Comparison of ENCODE assay signal across 11 mouse cellular contexts in the genomic region with DNA sequence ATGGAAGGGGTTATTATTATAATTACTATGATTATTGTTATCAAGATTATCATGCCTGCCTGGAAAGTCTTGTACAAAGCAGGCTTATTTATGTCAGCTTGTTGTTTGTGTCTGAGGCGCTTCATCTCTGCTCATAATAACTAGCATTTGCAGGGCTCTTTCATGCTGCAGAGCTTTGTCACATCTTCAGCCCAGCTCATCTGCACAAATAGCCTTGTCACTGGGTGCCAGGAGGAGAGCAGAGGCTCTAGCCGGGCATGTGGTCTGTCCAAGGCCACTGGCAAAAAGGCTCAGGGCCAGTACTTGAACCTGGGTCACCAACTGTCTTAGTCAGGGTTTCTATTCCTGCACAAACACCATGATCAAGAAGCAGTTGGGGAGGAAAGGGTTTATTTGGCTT.
DNase-seq lines count a peak whose midpoint lies in the region; ATAC-seq and TF ChIP-seq lines count a peak whose summit lies in the region.
"Had no signal": no experiment of that assay in that cellular context is flagged by ENCODE, and none has a peak within 500 bp of the region (broad histone marks: within the 10 kb centered on the region; RNA-seq: fewer than 3 reads in every experiment).

No protein-coding gene starts in this region.

- H3K9ac ChIP-seq in forebrain, postnatal 0 days: no peak overlapping the region
- no peak overlapping the region for H3K9ac ChIP-seq in intestine, postnatal 0 days (ENCODE audit: low read depth, low read length)
- H3K9ac ChIP-seq in liver, embryonic 12.5 days: no peak overlapping the region
- H3K9ac ChIP-seq: embryonic facial prominence, embryonic 12.5 days; heart, embryonic 13.5 days; hindbrain, embryonic 12.5 days had no signal

- 0 out of 2 replicates have a peak, but pooled peaks have one; percentile 4 for ATAC-seq in frontal cortex, adult (ENCODE audit: low TSS enrichment)
- ATAC-seq in erythroblast, adult 5-6 weeks (replicated peaks; ENCODE audit: low FRiP score, poor library complexity, severe bottlenecking): 0 out of 2 replicates have a peak, but pooled peaks have one; percentile 15
- ATAC-seq in forebrain, postnatal 0 days: no peak; the same call in 1 of the 2 replicates
- no peak for ATAC-seq in intestine, postnatal 0 days
- ATAC-seq in liver, embryonic 12.5 days: no peak

- H3K4me1 ChIP-seq in forebrain, postnatal 0 days (ENCODE audit: insufficient read depth): 0 out of 2 replicates have a peak, but pooled peaks cover 4% of the 10 kb centered on the region
- no peaks in the 10 kb centered on the region for H3K4me1 ChIP-seq in intestine, postnatal 0 days (replicated peaks; ENCODE audit: control insufficient read depth, insufficient read depth, low read length)
- no peaks in the 10 kb centered on the region for H3K4me1 ChIP-seq in liver, embryonic 12.5 days
- H3K4me1 ChIP-seq: heart, embryonic 13.5 days had no signal

- 58% methylated on average over 2 of the region's 2 CpGs for WGBS in forebrain, postnatal 0 days
- WGBS in intestine, postnatal 0 days: 88% methylated on average over 2 of the region's 2 CpGs
- 57% methylated on average over 2 of the region's 2 CpGs for WGBS in liver, embryonic 12.5 days (ENCODE audit: insufficient replicate concordance)

- no peak for DNase-seq in frontal cortex, postnatal 36 days (ENCODE audit: low spot score in 2 of 2)
- peak; percentile 74 for DNase-seq in brain, adult 2 months (ENCODE audit: low read depth, low spot score)
- DNase-seq in forebrain, postnatal 0 days: peak; percentile 30

- H3K36me3 ChIP-seq in forebrain, postnatal 0 days (ENCODE audit: insufficient read depth): peaks cover 10% of the 10 kb centered on the region; the same call in 1 of the 2 replicates
- no peaks in the 10 kb centered on the region for H3K36me3 ChIP-seq in intestine, postnatal 0 days (ENCODE audit: control insufficient read depth, insufficient read depth)
- H3K36me3 ChIP-seq in liver, embryonic 12.5 days: no peaks in the 10 kb centered on the region
- H3K36me3 ChIP-seq: embryonic facial prominence, embryonic 12.5 days; heart, embryonic 13.5 days had no signal

- H3K9me3 ChIP-seq in forebrain, postnatal 0 days (ENCODE audit: low read length): no peaks in the 10 kb centered on the region
- H3K9me3 ChIP-seq in intestine, postnatal 0 days (ENCODE audit: control insufficient read depth): no peaks in the 10 kb centered on the region
- H3K9me3 ChIP-seq in liver, embryonic 12.5 days (replicated peaks): no peaks in the 10 kb centered on the region
- H3K9me3 ChIP-seq: embryonic facial prominence, embryonic 12.5 days; heart, embryonic 13.5 days; hindbrain, embryonic 12.5 days had no signal

- H3K4me3 ChIP-seq in forebrain, postnatal 0 days (ENCODE audit: low read depth, low read length): no peak overlapping the region
- H3K4me3 ChIP-seq in intestine, postnatal 0 days (ENCODE audit: low read depth, low read length): no peak overlapping the region
- H3K4me3 ChIP-seq in liver, embryonic 12.5 days: no peak overlapping the region
- H3K4me3 ChIP-seq: embryonic facial prominence, embryonic 12.5 days; gastrocnemius, adult 2 months; heart, embryonic 13.5 days; hindbrain, embryonic 12.5 days had no signal

- H3K27me3 ChIP-seq in forebrain, postnatal 0 days (ENCODE audit: insufficient read depth, low read length): no peaks in the 10 kb centered on the region
- no peaks in the 10 kb centered on the region for H3K27me3 ChIP-seq in intestine, postnatal 0 days (replicated peaks; ENCODE audit: control insufficient read depth, insufficient read depth, low read length)
- no peaks in the 10 kb centered on the region for H3K27me3 ChIP-seq in liver, embryonic 12.5 days (replicated peaks)
- H3K27me3 ChIP-seq: embryonic facial prominence, embryonic 12.5 days; heart, embryonic 13.5 days; hindbrain, embryonic 12.5 days had no signal

- no peak overlapping the region for H3K27ac ChIP-seq in forebrain, postnatal 0 days (ENCODE audit: low read depth, low read length)
- no peak overlapping the region for H3K27ac ChIP-seq in intestine, postnatal 0 days (ENCODE audit: low read depth, low read length)
- no peak overlapping the region for H3K27ac ChIP-seq in liver, embryonic 12.5 days
- H3K27ac ChIP-seq: embryonic facial prominence, embryonic 12.5 days; gastrocnemius, adult 2 months; heart, embryonic 13.5 days had no signal

- TF ChIP-seq CTCF in forebrain, postnatal 0 days (IDR thresholded peaks at IDR 0.05; ENCODE audit: low read depth): no peak
- no peak for TF ChIP-seq CTCF in intestine, postnatal 0 days (IDR thresholded peaks at IDR 0.05; ENCODE audit: low read depth)

- no peak overlapping the region for H3K4me2 ChIP-seq in forebrain, postnatal 0 days (ENCODE audit: low read depth)
- no peak overlapping the region for H3K4me2 ChIP-seq in intestine, postnatal 0 days (replicated peaks; ENCODE audit: low read depth)
- no peak overlapping the region for H3K4me2 ChIP-seq in liver, embryonic 12.5 days
- H3K4me2 ChIP-seq: embryonic facial prominence, embryonic 12.5 days; heart, embryonic 13.5 days; hindbrain, embryonic 12.5 days had no signal

Comparison
In these comparisons a context has a peak if more than half of its experiments do, and no peak if none do; other contexts are left out.
1. ATAC-seq: peak in frontal cortex, adult (single experiment) and erythroblast, adult 5-6 weeks (single experiment); none in forebrain, postnatal 0 days (single experiment), intestine, postnatal 0 days (single experiment) and liver, embryonic 12.5 days (single experiment).
2. DNase-seq: peak in brain, adult 2 months (single experiment) and forebrain, postnatal 0 days (single experiment); none in frontal cortex, postnatal 36 days (0 of 2).